Comparison of ENCODE assay signal across 13 mouse cellular contexts in genomic region chr7:44900632-44901031, GRCm38 (mm10). TPM values are rescaled to one million over a fixed set of nuclear protein-coding genes. Genes with fewer than 3 reads are reported as not detected.
A peak's percentile ranks its signal among the peaks of the same experiment; 100 is the strongest.
DNase-seq lines count a peak whose midpoint lies in the region; ATAC-seq and TF ChIP-seq lines count a peak whose summit lies in the region.
"Had no signal": no experiment of that assay in that cellular context is flagged by ENCODE, and none has a peak within 500 bp of the region (broad histone marks: within the 10 kb centered on the region; RNA-seq: fewer than 3 reads in every experiment).

No protein-coding gene starts in this region.

- H3K9ac ChIP-seq in neural tube, embryonic 13.5 days = no peak overlapping the region
- no peak overlapping the region for H3K9ac ChIP-seq in midbrain, embryonic 15.5 days
- H3K9ac ChIP-seq: neural tube, embryonic 15.5 days had no signal

- H3K27me3 ChIP-seq in kidney, adult 2 months (replicated peaks; ENCODE audit: control insufficient read depth, insufficient read depth, low read length) = no peaks in the 10 kb centered on the region
- no peaks in the 10 kb centered on the region for H3K27me3 ChIP-seq in neural tube, embryonic 13.5 days
- H3K27me3 ChIP-seq in midbrain, embryonic 15.5 days (replicated peaks) = no peaks in the 10 kb centered on the region
- H3K27me3 ChIP-seq: limb, embryonic 12.5 days; megakaryocyte, embryonic 14.5 days; neural tube, embryonic 15.5 days had no signal

- H3K9me3 ChIP-seq in neural tube, embryonic 13.5 days = no peaks in the 10 kb centered on the region
- no peaks in the 10 kb centered on the region for H3K9me3 ChIP-seq in midbrain, embryonic 15.5 days
- H3K9me3 ChIP-seq: limb, embryonic 12.5 days; megakaryocyte, embryonic 14.5 days; neural tube, embryonic 15.5 days had no signal

- peak; percentile 32 for DNase-seq in cerebellum, adult 11-12 months
- DNase-seq in cerebellum, postnatal 25 days = no peak
- DNase-seq in kidney, adult 2 months = peak; percentile 52
- no peak for DNase-seq in kidney, adult 18-20 months
- no peak for DNase-seq in neural tube, embryonic 10.5 days (ENCODE audit: extremely low spot score, low spot score)
- no peak for DNase-seq in embryo, embryonic 10 days (ENCODE audit: low spot score)
- DNase-seq: adrenal gland, adult 8-10 months; gastrocnemius, postnatal 25 days had no signal

- H3K4me1 ChIP-seq in kidney, adult 2 months (ENCODE audit: control insufficient read depth, insufficient read depth, low read length) = peaks cover 17% of the 10 kb centered on the region; the same call in 1 of the 2 replicates
- H3K4me1 ChIP-seq in neural tube, embryonic 13.5 days (replicated peaks) = peaks cover 39% of the 10 kb centered on the region
- peaks cover 33% of the 10 kb centered on the region for H3K4me1 ChIP-seq in midbrain, embryonic 15.5 days

- TF ChIP-seq CTCF in kidney, adult 2 months (conservative IDR thresholded peaks at IDR 0.05; ENCODE audit: insufficient read depth, insufficient read length, low read depth, low read length) = no peak

- WGBS in kidney, adult 2 months = 71% methylated on average over 11 of the region's 11 CpGs
- 90% methylated on average over 11 of the region's 11 CpGs for WGBS in neural tube, embryonic 13.5 days
- 84% methylated on average over 11 of the region's 11 CpGs for WGBS in midbrain, embryonic 15.5 days

- no peak overlapping the region for H3K4me3 ChIP-seq in kidney, adult 2 months (ENCODE audit: insufficient read depth, low read depth, low read length)
- no peak overlapping the region for H3K4me3 ChIP-seq in neural tube, embryonic 13.5 days
- H3K4me3 ChIP-seq in midbrain, embryonic 15.5 days = no peak overlapping the region

- no peak for ATAC-seq in neural tube, embryonic 13.5 days (ENCODE audit: low read depth)
- ATAC-seq in midbrain, embryonic 15.5 days (replicated peaks) = no peak

- H3K36me3 ChIP-seq in kidney, adult 2 months (ENCODE audit: control insufficient read depth, insufficient read depth, low read length) = no peaks in the 10 kb centered on the region
- peaks cover 70% of the 10 kb centered on the region for H3K36me3 ChIP-seq in neural tube, embryonic 13.5 days
- peaks cover 34% of the 10 kb centered on the region for H3K36me3 ChIP-seq in midbrain, embryonic 15.5 days (replicated peaks)

- peak; percentile 11 for TF ChIP-seq POLR2A in kidney, adult 2 months (IDR thresholded peaks at IDR 0.05; ENCODE audit: low read depth, low read length)

- H3K4me2 ChIP-seq in neural tube, embryonic 13.5 days = no peak overlapping the region
- H3K4me2 ChIP-seq in midbrain, embryonic 15.5 days = no peak overlapping the region

- no peak overlapping the region; the same call in 1 of the 2 replicates for H3K27ac ChIP-seq in kidney, adult 2 months (ENCODE audit: insufficient read depth, low read depth, low read length)
- 0 out of 2 replicates have a peak overlapping the region, but pooled peaks have one; percentile 13 for H3K27ac ChIP-seq in neural tube, embryonic 13.5 days (replicated peaks)
- H3K27ac ChIP-seq in midbrain, embryonic 15.5 days = 0 out of 2 replicates have a peak overlapping the region, but pooled peaks have one; percentile 7

RNA-seq across cellular contexts. Expression of gene Fuz, which starts 4.8 kb away (rescaled TPM):
- 59.2 and 70.9 TPM in 2 replicates for polyA plus RNA-seq in kidney, adult 2 months (2012; rRNA removed)
- 14.9 and 17.9 TPM in 2 replicates for polyA plus RNA-seq in neural tube, embryonic 13.5 days (2015; fragmentation: Nextera tagmentation; extraction: Ambion mirVana)
- 20.3 and 22.9 TPM in 2 replicates for polyA plus RNA-seq in midbrain, embryonic 15.5 days (2015; fragmentation: Nextera tagmentation; extraction: Ambion mirVana)

RNA-seq across cellular contexts. Expression of gene Med25, which starts 8.1 kb away (rescaled TPM):
- polyA plus RNA-seq in kidney, adult 2 months (2012; rRNA removed) = 164 and 181 TPM in 2 replicates
- 134 and 138 TPM in 2 replicates for polyA plus RNA-seq in neural tube, embryonic 13.5 days (2015; fragmentation: Nextera tagmentation; extraction: Ambion mirVana)
- 179 TPM in 2 replicates for polyA plus RNA-seq in midbrain, embryonic 15.5 days (2015; fragmentation: Nextera tagmentation; extraction: Ambion mirVana)

RNA-seq across cellular contexts. Expression of gene Ap2a1, which starts 28.7 kb away (rescaled TPM):
- 58.0 and 70.6 TPM in 2 replicates for polyA plus RNA-seq in kidney, adult 2 months (2012; rRNA removed)
- 115 and 116 TPM in 2 replicates for polyA plus RNA-seq in neural tube, embryonic 13.5 days (2015; fragmentation: Nextera tagmentation; extraction: Ambion mirVana)
- polyA plus RNA-seq in midbrain, embryonic 15.5 days (2015; fragmentation: Nextera tagmentation; extraction: Ambion mirVana) = 122 and 140 TPM in 2 replicates

RNA-seq across cellular contexts. Expression of gene Ptov1, which starts 31.0 kb away (rescaled TPM):
- 212 and 221 TPM in 2 replicates for polyA plus RNA-seq in kidney, adult 2 months (2012; rRNA removed)
- polyA plus RNA-seq in neural tube, embryonic 13.5 days (2015; fragmentation: Nextera tagmentation; extraction: Ambion mirVana) = 471 and 515 TPM in 2 replicates
- 517 and 553 TPM in 2 replicates for polyA plus RNA-seq in midbrain, embryonic 15.5 days (2015; fragmentation: Nextera tagmentation; extraction: Ambion mirVana)

RNA-seq across cellular contexts. Expression of gene Tsks, which starts 42.4 kb away (rescaled TPM):
- polyA plus RNA-seq in kidney, adult 2 months (2012; rRNA removed) = 0.11 and 0.65 TPM in 2 replicates
- polyA plus RNA-seq in neural tube, embryonic 13.5 days (2015; fragmentation: Nextera tagmentation; extraction: Ambion mirVana) = 0.22 TPM in 1 of 2 replicates, not detected in the other
- polyA plus RNA-seq in midbrain, embryonic 15.5 days (2015; fragmentation: Nextera tagmentation; extraction: Ambion mirVana) = 0.11 and 0.21 TPM in 2 replicates

Comparison
In these comparisons a context has a peak if more than half of its experiments do, and no peak if none do; other contexts are left out.
1. DNase-seq: peak in cerebellum, adult 11-12 months (single experiment) and kidney, adult 2 months (single experiment); none in cerebellum, postnatal 25 days (0 of 2), kidney, adult 18-20 months (single experiment), neural tube, embryonic 10.5 days (single experiment) and embryo, embryonic 10 days (single experiment).